Mouse (Mus musculus) heart, embryonic 14.5 days (tissue): Measurements from ENCODE around the gene Palm3. TPM values are rescaled to one million over a fixed set of nuclear protein-coding genes. Genes with fewer than 3 reads are reported as not detected.
A peak's percentile ranks its signal among the peaks of the same experiment; 100 is the strongest.

ENCODE experiments used
- ATAC-seq: fragments of 200-750 bp; cut with Nextera tagmentation; 2 replicates; pipeline ENCODE4 v1.8.0; 2017; ENCODE audit warnings: low read depth, moderate TSS enrichment; ENCODE audit not compliant: insufficient number of reproducible peaks, insufficient read depth, low FRiP score
- H3K27ac ChIP-seq, 2 experiments: fragments of 200-500 bp in 1 of 2; fragments of 300-500 bp in 1 of 2; sonication (generic) in 1 of 2; replicated peaks in 1 of 2; 2 replicates each; pipeline ENCODE4 v1.5.1; 2012 to 2014; ENCODE audit warnings: low read depth in 2 of 2, low read length in 2 of 2, control low read depth in 1 of 2, mild to moderate bottlenecking in 1 of 2, mixed read lengths in 1 of 2; ENCODE audit not compliant: control insufficient read depth in 1 of 2, insufficient read depth in 1 of 2
- H3K27me3 ChIP-seq: fragments of 300-500 bp; sonication (generic); 2 replicates; pipeline ENCODE4 v1.6.1; 2014; ENCODE audit warnings: mild to moderate bottlenecking, low read length, control low read depth; ENCODE audit not compliant: control insufficient read depth, insufficient read depth
- H3K36me3 ChIP-seq: fragments of 300-500 bp; sonication (generic); 2 replicates; pipeline ENCODE4 v1.6.1; 2014; ENCODE audit warnings: mild to moderate bottlenecking, control low read depth, low read length, mixed read lengths; ENCODE audit not compliant: control insufficient read depth, insufficient read depth
- H3K4me1 ChIP-seq, 2 experiments: fragments of 200-500 bp in 1 of 2; fragments of 300-500 bp in 1 of 2; sonication (generic) in 1 of 2; 2 replicates each; pipeline ENCODE4 v1.6.1; 2012 to 2014; ENCODE audit warnings: low read length in 2 of 2, control low read depth in 1 of 2, mixed read lengths in 1 of 2; ENCODE audit not compliant: control insufficient read depth in 2 of 2, insufficient read depth in 2 of 2
- H3K4me2 ChIP-seq: fragments of 300-500 bp; sonication (generic); 2 replicates; pipeline ENCODE4 v1.6.1; 2014; ENCODE audit warnings: mild to moderate bottlenecking, low read length
- H3K4me3 ChIP-seq, 2 experiments: fragments of 200-500 bp in 1 of 2; fragments of 300-500 bp in 1 of 2; sonication (generic) in 1 of 2; 2 replicates each; pipeline ENCODE4 v1.5.1; 2012 to 2014; ENCODE audit warnings: low read length in 2 of 2, mild to moderate bottlenecking in 2 of 2, control low read depth in 1 of 2, low read depth in 1 of 2, moderate library complexity in 1 of 2; ENCODE audit not compliant: control insufficient read depth in 1 of 2, insufficient read depth in 1 of 2
- H3K9ac ChIP-seq: fragments of 300-500 bp; sonication (generic); 2 replicates; pipeline ENCODE4 v1.6.1; 2014; ENCODE audit warnings: mild to moderate bottlenecking, low read length
- H3K9me3 ChIP-seq: fragments of 300-500 bp; sonication (generic); 2 replicates; pipeline ENCODE4 v1.6.1; 2016; ENCODE audit warnings: low read length, control low read depth; ENCODE audit not compliant: control insufficient read depth
- whole genome bisulfite sequencing: fragments of 180-500 bp; shearing (Covaris S2); extraction: QIAGEN DNeasy Blood & Tissue Kit; methylation state at CpG from one replicate; pipeline ENCODE4 v1.1.7; 2014; 5-methylcytosine and 5-hydroxymethylcytosine counted together
- polyA plus RNA-seq: library from polyadenylated mRNA; unstranded; fragments of >200 nt; fragmentation: Nextera tagmentation; extraction: Ambion mirVana; gene quantifications from 2 replicates; pipeline ENCODE4 v1.2.1, GENCODE M21; 2014

The Palm3 gene
- polyA plus RNA-seq, 1 experiment from 2014 or later = 1.2 TPM

DNA sequence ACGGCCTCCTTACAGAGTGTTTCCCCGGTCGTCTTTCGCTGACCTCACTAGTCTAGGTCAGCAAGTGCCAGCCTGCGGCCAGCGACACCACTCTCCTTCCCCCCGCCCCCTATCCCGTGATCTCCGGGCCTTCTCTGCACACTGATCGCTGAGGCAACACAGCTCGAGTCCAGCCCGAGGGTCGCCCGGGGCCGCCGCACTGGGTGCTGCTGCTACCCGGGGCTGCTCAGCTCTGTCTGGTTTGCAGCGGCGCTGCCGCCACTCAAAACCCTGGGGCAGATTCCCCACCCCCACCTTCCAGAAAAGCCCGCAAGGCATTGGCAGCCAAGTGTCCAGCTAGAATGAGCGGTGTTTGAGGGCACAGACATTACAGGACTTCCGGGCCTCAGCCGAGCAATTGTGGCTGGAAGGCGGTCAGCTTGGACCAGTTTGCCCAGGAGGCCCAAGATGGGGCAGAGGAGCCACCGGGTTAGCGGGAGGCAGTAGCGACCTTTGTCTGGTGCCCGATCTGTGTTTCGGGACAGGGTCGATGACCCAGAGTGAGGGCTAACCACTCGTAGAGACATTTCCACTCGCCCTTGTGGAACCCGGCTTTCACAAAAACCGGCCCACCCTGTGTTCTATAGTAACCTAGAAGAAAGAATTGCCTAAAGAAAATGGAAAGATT lies 8.6 kb upstream of the Palm3 start:
- Histone ChIP-seq H3K4me1 (peaks cover 2 to 22% of the 10 kb centered on the region in 2 experiments; a peak in 3 of 4 replicates), H3K4me3 (peak overlapping the region; percentile 47 to 52), H3K9ac (peak overlapping the region; percentile 60), H3K36me3 (no peaks in the 10 kb centered on the region), H3K27ac (no peak overlapping the region), H3K27me3 (peaks cover 35% of the 10 kb centered on the region), H3K9me3 (peaks cover 5% of the 10 kb centered on the region; the same call in 1 of the 2 replicates), H3K4me2 (peak overlapping the region; percentile 99)
- 16% methylated on average over 35 of the region's 35 CpGs for WGBS
- peak; percentile 18; the same call in 1 of the 2 replicates for ATAC-seq

DNA sequence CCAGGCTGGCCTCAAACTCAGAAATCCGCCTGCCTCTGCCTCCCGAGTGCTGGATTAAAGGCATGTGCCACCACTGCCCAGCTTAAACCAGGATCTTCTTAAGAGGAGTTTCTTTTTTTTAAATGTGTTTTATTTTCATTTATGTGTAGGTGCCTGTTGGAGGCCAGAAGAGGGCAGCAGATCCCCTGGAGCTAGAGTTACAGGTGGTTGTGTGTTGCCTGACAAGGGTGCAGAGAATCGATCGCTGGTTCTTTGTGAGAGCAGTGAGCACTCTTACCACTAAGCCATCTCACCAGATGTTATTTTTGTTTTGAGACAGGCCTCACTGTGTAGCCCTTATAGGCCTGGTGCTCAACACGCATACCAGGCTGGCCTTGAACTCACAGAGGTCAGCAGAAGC lies 5.4 kb upstream of the Palm3 start:
- no peak for ATAC-seq
- Histone ChIP-seq H3K27ac (no peak overlapping the region), H3K4me2 (no peak overlapping the region), H3K36me3 (no peaks in the 10 kb centered on the region), H3K27me3 (peaks cover 34% of the 10 kb centered on the region), H3K4me1 (peaks cover 2 to 18% of the 10 kb centered on the region in 2 experiments; a peak in 3 of 4 replicates), H3K9ac (no peak overlapping the region), H3K4me3 (no peak overlapping the region), H3K9me3 (peaks cover 5% of the 10 kb centered on the region; the same call in 1 of the 2 replicates)
- 93% methylated on average over 5 of the region's 5 CpGs for WGBS

DNA sequence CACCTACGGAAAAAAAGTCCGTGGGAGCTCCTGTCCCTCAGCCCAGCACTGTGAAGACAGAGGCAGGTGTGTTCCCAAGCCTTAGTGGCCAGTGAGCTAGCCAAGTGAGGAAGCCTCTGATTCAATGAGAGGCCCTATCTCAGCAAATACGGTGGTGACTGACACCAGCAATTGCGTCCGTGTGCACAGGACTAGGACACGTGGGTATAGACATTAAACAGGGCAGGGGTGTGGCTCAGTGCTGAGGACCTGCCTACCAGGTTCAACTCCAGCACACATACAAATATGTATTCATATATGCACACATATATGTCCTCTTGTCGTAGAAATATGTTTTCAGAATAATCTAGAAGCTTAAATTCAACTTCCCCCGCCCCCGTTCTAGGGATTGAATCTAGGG lies 1.5 kb upstream of the Palm3 start:
- Histone ChIP-seq H3K4me2 (no peak overlapping the region), H3K27ac (no peak overlapping the region), H3K36me3 (no peaks in the 10 kb centered on the region), H3K27me3 (peaks cover 22% of the 10 kb centered on the region), H3K9me3 (peaks cover 5% of the 10 kb centered on the region; the same call in 1 of the 2 replicates), H3K4me3 (no peak overlapping the region), H3K9ac (no peak overlapping the region), H3K4me1 (peaks cover 20 to 33% of the 10 kb centered on the region in 2 experiments)
- no peak for ATAC-seq
- 80% methylated on average over 9 of the region's 9 CpGs for WGBS

DNA sequence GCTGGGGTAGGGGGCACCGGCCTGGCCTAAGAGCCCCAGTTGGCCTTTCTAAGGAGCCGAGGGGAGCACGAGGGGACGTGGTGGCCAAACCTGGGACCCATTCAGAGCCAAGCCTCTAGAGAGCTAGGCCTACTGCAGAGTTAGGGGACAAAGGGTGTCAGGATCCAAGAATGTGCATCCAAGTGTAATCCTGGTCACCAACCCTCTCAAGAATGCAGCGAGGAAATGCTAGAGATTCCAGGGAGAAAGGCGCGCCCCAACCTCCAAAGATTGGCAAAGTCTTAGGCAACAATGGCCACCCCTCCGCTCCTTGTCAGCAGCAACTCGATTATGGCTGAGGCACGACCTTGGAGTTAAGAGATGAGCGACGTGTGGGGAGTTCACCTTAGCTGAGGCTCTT lies 298 bp downstream of the Palm3 start:
- 47% methylated on average over 12 of the region's 12 CpGs for WGBS
- H3K27me3 ChIP-seq = peaks cover 36% of the 10 kb centered on the region
- 0 out of 2 replicates have a peak overlapping the region, but pooled peaks have one; percentile 13 for H3K4me2 ChIP-seq
- no peaks in the 10 kb centered on the region for H3K9me3 ChIP-seq
- no peaks in the 10 kb centered on the region for H3K36me3 ChIP-seq
- no peak for ATAC-seq
- H3K27ac ChIP-seq = no peak overlapping the region
- no peak overlapping the region for H3K4me3 ChIP-seq
- peaks cover 24 to 42% of the 10 kb centered on the region in 2 experiments for H3K4me1 ChIP-seq
- H3K9ac ChIP-seq = no peak overlapping the region

DNA sequence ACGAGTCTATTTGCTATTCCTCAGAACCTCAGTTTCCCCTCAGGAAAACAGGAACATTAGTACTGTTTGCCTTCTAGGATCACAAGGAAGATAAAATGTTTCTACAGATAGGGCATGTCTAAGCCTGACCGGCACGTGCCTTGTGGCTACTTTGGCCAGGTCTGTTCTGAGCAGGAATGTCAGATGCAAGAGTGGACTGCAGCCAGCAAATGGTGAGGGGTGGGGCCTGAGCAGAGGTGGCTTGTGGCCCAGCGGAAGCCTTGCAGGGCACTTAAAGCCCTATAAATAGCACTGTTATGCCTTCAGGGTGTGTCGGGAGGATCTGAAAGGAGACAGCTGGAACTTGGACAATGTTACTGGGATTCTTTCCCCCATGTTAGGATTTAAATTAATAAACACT lies 1.8 kb downstream of the Palm3 start:
- Histone ChIP-seq H3K27me3 (peaks cover 52% of the 10 kb centered on the region), H3K36me3 (no peaks in the 10 kb centered on the region), H3K4me1 (peaks cover 24 to 42% of the 10 kb centered on the region in 2 experiments), H3K9ac (no peak overlapping the region), H3K9me3 (no peaks in the 10 kb centered on the region), H3K4me2 (peak overlapping the region; percentile 48), H3K4me3 (no peak overlapping the region), H3K27ac (peak overlapping the region; percentile 81 to 83)
- WGBS = 1% methylated on average over 5 of the region's 5 CpGs
- peak; percentile 59 for ATAC-seq

DNA sequence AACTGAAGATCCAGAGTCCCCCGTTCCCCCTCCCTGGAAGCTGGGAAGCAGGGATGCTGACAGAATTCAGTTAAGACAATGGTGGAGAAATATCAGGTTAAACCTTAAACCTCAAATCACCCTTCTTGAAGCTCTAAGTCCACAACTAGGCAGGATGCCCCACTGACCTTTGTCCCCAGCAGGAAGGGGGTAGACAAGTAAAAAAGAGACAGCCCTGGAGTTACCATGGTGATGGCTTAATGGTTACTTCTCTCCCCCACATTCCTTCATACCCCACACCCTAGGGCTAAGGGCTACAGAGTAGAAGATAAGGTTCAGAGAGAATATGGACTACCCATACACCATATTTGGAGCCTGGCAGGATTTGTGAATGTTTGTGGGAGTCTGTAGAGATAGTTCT lies 2.4 kb downstream of the Palm3 start:
- 23% methylated on average over 1 of the region's 1 CpGs for WGBS
- Histone ChIP-seq H3K36me3 (no peaks in the 10 kb centered on the region), H3K4me1 (peaks cover 24 to 42% of the 10 kb centered on the region in 2 experiments), H3K9ac (no peak overlapping the region; the same call in 1 of the 2 replicates), H3K9me3 (no peaks in the 10 kb centered on the region), H3K27me3 (peaks cover 57% of the 10 kb centered on the region), H3K4me2 (peak overlapping the region; percentile 48), H3K4me3 (no peak overlapping the region), H3K27ac (peak overlapping the region; percentile 81 to 83)
- ATAC-seq = no peak

DNA sequence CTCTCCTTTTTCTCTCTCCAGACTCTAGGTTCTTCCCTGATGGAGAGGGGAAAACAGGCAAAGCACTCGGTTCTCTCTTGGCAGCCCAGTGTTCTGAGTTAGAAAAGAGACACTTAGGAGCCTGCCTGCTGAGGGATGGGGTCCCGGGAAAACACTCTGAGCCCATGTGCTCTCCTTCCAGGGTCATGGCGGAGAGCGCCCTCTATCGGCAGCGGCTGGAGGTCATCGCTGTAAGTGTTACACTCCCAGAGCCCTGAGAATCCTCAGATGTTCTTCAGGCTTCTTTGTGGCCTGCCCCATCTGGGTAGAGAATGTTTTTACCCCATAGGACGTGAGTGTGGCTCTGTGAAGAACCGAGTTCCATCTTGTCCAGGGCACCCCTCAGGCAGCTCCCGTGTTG lies 2.9 kb downstream of the Palm3 start:
- H3K9ac ChIP-seq = no peak overlapping the region
- peaks cover 59% of the 10 kb centered on the region for H3K27me3 ChIP-seq
- H3K36me3 ChIP-seq = no peaks in the 10 kb centered on the region
- no peak overlapping the region for H3K4me3 ChIP-seq
- H3K4me1 ChIP-seq = peaks cover 24 to 42% of the 10 kb centered on the region in 2 experiments
- no peaks in the 10 kb centered on the region for H3K9me3 ChIP-seq
- H3K27ac ChIP-seq = peak overlapping the region in 1 of 2 experiments; percentile 83; a peak in 1 of 4 replicates
- no peak overlapping the region for H3K4me2 ChIP-seq
- no peak for ATAC-seq
- 18% methylated on average over 10 of the region's 10 CpGs for WGBS
